Comparison of ENCODE assay signal across 8 mouse cellular contexts in the genomic region with DNA sequence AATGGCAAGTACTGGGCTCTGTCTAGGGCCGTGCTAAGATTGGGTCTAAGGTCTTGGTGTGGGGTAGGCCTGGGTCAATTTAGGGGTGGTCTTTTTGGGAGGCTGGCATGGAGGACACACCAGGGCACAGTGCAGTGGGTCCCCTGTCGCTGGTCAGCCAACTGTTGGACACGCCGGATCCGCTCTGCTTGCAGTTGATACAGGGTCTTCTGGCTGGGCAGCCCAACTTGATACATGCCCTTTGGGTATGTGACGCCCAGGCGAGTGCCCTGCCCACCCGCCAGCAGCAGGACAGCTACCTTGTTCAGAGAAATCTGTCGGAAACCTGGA. TPM values are rescaled to one million over a fixed set of nuclear protein-coding genes. Genes with fewer than 3 reads are reported as not detected.
DNase-seq lines count a peak whose midpoint lies in the region; ATAC-seq and TF ChIP-seq lines count a peak whose summit lies in the region.

No protein-coding gene starts in this region.

- peak overlapping the region; percentile 98 for H3K4me2 ChIP-seq in forebrain, embryonic 14.5 days (ENCODE audit: low read length)
- H3K4me2 ChIP-seq in limb, embryonic 15.5 days, result peak overlapping the region; percentile 97
- peak overlapping the region; percentile 97 for H3K4me2 ChIP-seq in stomach, embryonic 15.5 days

- no peak for TF ChIP-seq CTCF in spleen, adult 2 months (IDR thresholded peaks at IDR 0.05; ENCODE audit: extremely low read depth, insufficient read depth, insufficient read length, insufficient replicate concordance)

- DNase-seq in spleen, adult 2 months (ENCODE audit: low read depth in 1 of 2, low spot score in 2 of 2), result no peak
- no peak for DNase-seq in spleen, postnatal 4 days (ENCODE audit: low spot score in 2 of 2)
- DNase-seq in forebrain, embryonic 14.5 days (ENCODE audit: low spot score), result no peak
- no peak for DNase-seq in yolk sac, embryonic 10.5 days (ENCODE audit: low spot score)
- no peak for DNase-seq in gastrocnemius, postnatal 10 days
- DNase-seq in cerebellum, adult 9-10 months, result no peak

- no peaks in the 10 kb centered on the region for H3K9me3 ChIP-seq in forebrain, embryonic 14.5 days (replicated peaks; ENCODE audit: control insufficient read depth, low read length)
- no peaks in the 10 kb centered on the region for H3K9me3 ChIP-seq in limb, embryonic 15.5 days
- no peaks in the 10 kb centered on the region for H3K9me3 ChIP-seq in stomach, embryonic 15.5 days

- WGBS in spleen, adult 2 months, result 43% methylated on average over 9 of the region's 9 CpGs
- WGBS in forebrain, embryonic 14.5 days, result 28% methylated on average over 9 of the region's 9 CpGs
- 25% methylated on average over 9 of the region's 9 CpGs for WGBS in limb, embryonic 15.5 days
- 37% methylated on average over 9 of the region's 9 CpGs for WGBS in stomach, embryonic 15.5 days

- peaks cover 5% of the 10 kb centered on the region for H3K4me1 ChIP-seq in spleen, adult 2 months (ENCODE audit: control insufficient read depth, insufficient read depth, insufficient read length)
- no peaks in the 10 kb centered on the region for H3K4me1 ChIP-seq in forebrain, embryonic 14.5 days (ENCODE audit: control insufficient read depth, insufficient read depth, low read length)
- H3K4me1 ChIP-seq in limb, embryonic 15.5 days, result peaks cover 3% of the 10 kb centered on the region
- peaks cover 20% of the 10 kb centered on the region for H3K4me1 ChIP-seq in stomach, embryonic 15.5 days

- no peak for ATAC-seq in forebrain, embryonic 14.5 days
- ATAC-seq in limb, embryonic 15.5 days (ENCODE audit: insufficient number of reproducible peaks, low FRiP score, low TSS enrichment, low read depth), result no peak
- ATAC-seq in stomach, embryonic 15.5 days (ENCODE audit: insufficient read depth, low FRiP score, low read depth), result no peak

- no peaks in the 10 kb centered on the region for H3K27me3 ChIP-seq in spleen, adult 2 months (ENCODE audit: control insufficient read depth, insufficient read depth, low read length)
- peaks cover 22% of the 10 kb centered on the region for H3K27me3 ChIP-seq in forebrain, embryonic 14.5 days (replicated peaks; ENCODE audit: control insufficient read depth, insufficient read depth, low read length)
- peaks cover 23% of the 10 kb centered on the region for H3K27me3 ChIP-seq in limb, embryonic 15.5 days
- 0 out of 2 replicates have a peak, but pooled peaks cover 7% of the 10 kb centered on the region for H3K27me3 ChIP-seq in stomach, embryonic 15.5 days (replicated peaks)

- TF ChIP-seq POLR2A in spleen, adult 2 months (IDR thresholded peaks at IDR 0.05; ENCODE audit: low read depth, low read length), result no peak

- peak overlapping the region; percentile 87; the same call in 1 of the 2 replicates for H3K27ac ChIP-seq in spleen, adult 2 months (ENCODE audit: insufficient read depth, low read length)
- no peak overlapping the region for H3K27ac ChIP-seq in forebrain, embryonic 14.5 days (ENCODE audit: low read depth, low read length)
- H3K27ac ChIP-seq in limb, embryonic 15.5 days, result no peak overlapping the region
- H3K27ac ChIP-seq in stomach, embryonic 15.5 days, result 0 out of 2 replicates have a peak overlapping the region, but pooled peaks have one; percentile 76

- H3K4me3 ChIP-seq in spleen, adult 2 months (ENCODE audit: extremely low read depth, insufficient read depth, insufficient read length), result peak overlapping the region; percentile 83
- peak overlapping the region; percentile 46 for H3K4me3 ChIP-seq in forebrain, embryonic 14.5 days (ENCODE audit: low read depth, low read length)
- H3K4me3 ChIP-seq in limb, embryonic 15.5 days, result peak overlapping the region; percentile 63
- peak overlapping the region; percentile 66 for H3K4me3 ChIP-seq in stomach, embryonic 15.5 days (replicated peaks)

- H3K36me3 ChIP-seq in spleen, adult 2 months (ENCODE audit: control insufficient read depth, insufficient read depth, low read length), result peaks cover 10% of the 10 kb centered on the region
- H3K36me3 ChIP-seq in forebrain, embryonic 14.5 days (ENCODE audit: control insufficient read depth, insufficient read depth, low read length), result no peaks in the 10 kb centered on the region
- peaks cover 7% of the 10 kb centered on the region; the same call in 1 of the 2 replicates for H3K36me3 ChIP-seq in limb, embryonic 15.5 days
- no peaks in the 10 kb centered on the region for H3K36me3 ChIP-seq in stomach, embryonic 15.5 days

- H3K9ac ChIP-seq in forebrain, embryonic 14.5 days (ENCODE audit: low read length), result peak overlapping the region; percentile 68; the same call in 1 of the 2 replicates
- peak overlapping the region; percentile 67; the same call in 1 of the 2 replicates for H3K9ac ChIP-seq in limb, embryonic 15.5 days
- peak overlapping the region; percentile 84 for H3K9ac ChIP-seq in stomach, embryonic 15.5 days

RNA-seq across cellular contexts. Expression of a gene that starts 0.8 kb away (rescaled TPM):
- polyA plus RNA-seq in spleen, adult 2 months (2012; rRNA removed), result 28.4 and 55.4 TPM in 2 replicates
- 5.8 and 7.8 TPM in 2 replicates for polyA plus RNA-seq in forebrain, embryonic 14.5 days (2014; fragmentation: Nextera tagmentation; extraction: Ambion mirVana)
- polyA plus RNA-seq in limb, embryonic 15.5 days (2015; fragmentation: Nextera tagmentation; extraction: Ambion mirVana), result 16.9 and 23.6 TPM in 2 replicates
- polyA plus RNA-seq in stomach, embryonic 15.5 days (2015; fragmentation: Nextera tagmentation; extraction: Ambion mirVana), result 41.1 and 46.1 TPM in 2 replicates
- total RNA-seq in gastrocnemius, postnatal 10 days (2021), result 1 to 10 TPM; 9.0 to 9.8 TPM

RNA-seq across cellular contexts. Expression of a gene that starts 7.4 kb away (rescaled TPM):
- 6.7 and 9.4 TPM in 2 replicates for polyA plus RNA-seq in spleen, adult 2 months (2012; rRNA removed)
- polyA plus RNA-seq in forebrain, embryonic 14.5 days (2014; fragmentation: Nextera tagmentation; extraction: Ambion mirVana), result 27.8 and 28.9 TPM in 2 replicates
- polyA plus RNA-seq in limb, embryonic 15.5 days (2015; fragmentation: Nextera tagmentation; extraction: Ambion mirVana), result 30.5 and 31.9 TPM in 2 replicates
- polyA plus RNA-seq in stomach, embryonic 15.5 days (2015; fragmentation: Nextera tagmentation; extraction: Ambion mirVana), result 37.6 and 41.7 TPM in 2 replicates
- 1 to 10 TPM; 2.1 to 3.7 TPM for total RNA-seq in gastrocnemius, postnatal 10 days (2021)

RNA-seq across cellular contexts. Expression of a gene that starts 8.6 kb away (rescaled TPM):
- polyA plus RNA-seq in spleen, adult 2 months (2012; rRNA removed), result 35.1 and 41.8 TPM in 2 replicates
- 21.3 and 21.4 TPM in 2 replicates for polyA plus RNA-seq in forebrain, embryonic 14.5 days (2014; fragmentation: Nextera tagmentation; extraction: Ambion mirVana)
- polyA plus RNA-seq in limb, embryonic 15.5 days (2015; fragmentation: Nextera tagmentation; extraction: Ambion mirVana), result 24.0 and 25.1 TPM in 2 replicates
- 21.5 and 22.6 TPM in 2 replicates for polyA plus RNA-seq in stomach, embryonic 15.5 days (2015; fragmentation: Nextera tagmentation; extraction: Ambion mirVana)
- total RNA-seq in gastrocnemius, postnatal 10 days (2021), result 1 to 10 TPM; 7.9 to 9.5 TPM

RNA-seq across cellular contexts. Expression of a gene that starts 30.9 kb away (rescaled TPM):
- 5.0 and 5.9 TPM in 2 replicates for polyA plus RNA-seq in spleen, adult 2 months (2012; rRNA removed)
- polyA plus RNA-seq in forebrain, embryonic 14.5 days (2014; fragmentation: Nextera tagmentation; extraction: Ambion mirVana), result 1.9 and 2.5 TPM in 2 replicates
- polyA plus RNA-seq in limb, embryonic 15.5 days (2015; fragmentation: Nextera tagmentation; extraction: Ambion mirVana), result 4.2 and 11.7 TPM in 2 replicates
- polyA plus RNA-seq in stomach, embryonic 15.5 days (2015; fragmentation: Nextera tagmentation; extraction: Ambion mirVana), result 10.1 and 13.0 TPM in 2 replicates
- 10 to 100 TPM; 29.9 to 30.5 TPM for total RNA-seq in gastrocnemius, postnatal 10 days (2021)

RNA-seq across cellular contexts. Expression of a gene that starts 32.6 kb away (rescaled TPM):
- 11.4 and 14.6 TPM in 2 replicates for polyA plus RNA-seq in spleen, adult 2 months (2012; rRNA removed)
- polyA plus RNA-seq in forebrain, embryonic 14.5 days (2014; fragmentation: Nextera tagmentation; extraction: Ambion mirVana), result 69.5 and 87.7 TPM in 2 replicates
- polyA plus RNA-seq in limb, embryonic 15.5 days (2015; fragmentation: Nextera tagmentation; extraction: Ambion mirVana), result 47.0 and 55.8 TPM in 2 replicates
- polyA plus RNA-seq in stomach, embryonic 15.5 days (2015; fragmentation: Nextera tagmentation; extraction: Ambion mirVana), result 46.4 and 54.6 TPM in 2 replicates
- 10 to 100 TPM; 21.0 to 25.2 TPM for total RNA-seq in gastrocnemius, postnatal 10 days (2021)

Comparison
In these comparisons a context has a peak if more than half of its experiments do, and no peak if none do; other contexts are left out.
1. H3K27ac ChIP-seq: peak in spleen, adult 2 months (single experiment) and stomach, embryonic 15.5 days (single experiment); none in forebrain, embryonic 14.5 days (single experiment) and limb, embryonic 15.5 days (single experiment).
2. Peak in every context shown above with its lines, with median percentiles within 50 percentile points of each other: H3K4me3 ChIP-seq, H3K4me2 ChIP-seq and H3K9ac ChIP-seq.